Mouse (Mus musculus): ENCODE measurements around the gene Pth1r. TPM values are rescaled to one million over a fixed set of nuclear protein-coding genes. Genes with fewer than 3 reads are reported as not detected.

The Pth1r gene
- polyA plus RNA-seq, 1 experiment from 2014 or later = 10.5 TPM

DNA sequence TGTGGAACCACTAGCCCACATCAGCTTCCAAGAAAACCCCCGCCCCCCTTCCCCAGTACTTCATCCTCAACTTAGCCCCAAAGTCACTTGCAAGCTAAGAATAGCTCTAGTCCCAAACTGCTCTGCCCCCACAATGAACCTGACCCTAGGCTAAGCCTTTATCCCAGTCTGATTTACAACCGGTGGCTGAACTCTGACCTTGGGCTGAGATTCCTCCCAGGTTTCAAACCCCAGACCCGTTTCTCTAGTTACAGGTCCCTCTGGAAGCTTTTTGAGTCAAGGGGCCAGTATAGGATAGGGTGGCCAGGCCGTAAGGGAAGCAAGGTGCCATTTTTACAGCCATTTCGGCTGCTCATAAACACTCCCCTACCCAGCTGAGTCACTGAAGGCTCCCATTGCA, 707 bp downstream of the Pth1r start:
- ATAC-seq (ENCODE audit: low FRiP score, low TSS enrichment) = no peak
- 53% methylated on average over 5 of the region's 5 CpGs for WGBS
- Histone ChIP-seq H3K4me3 (ENCODE audit: low read depth, low read length) (no peak overlapping the region), H3K4me2 (replicated peaks; ENCODE audit: low read depth) (no peak overlapping the region), H3K9me3 (ENCODE audit: control insufficient read depth, low read length) (no peaks in the 10 kb centered on the region), H3K27me3 (ENCODE audit: control insufficient read depth, insufficient read depth, low read length) (no peaks in the 10 kb centered on the region; the same call in none of the 2 replicates), H3K27ac (replicated peaks) (no peak overlapping the region), H3K9ac (ENCODE audit: low read length) (no peak overlapping the region), H3K4me1 (replicated peaks; ENCODE audit: control insufficient read depth, insufficient read depth) (no peaks in the 10 kb centered on the region), H3K36me3 (ENCODE audit: control insufficient read depth, insufficient read depth, low read length) (no peaks in the 10 kb centered on the region)
- TF ChIP-seq CTCF (IDR thresholded peaks at IDR 0.05; ENCODE audit: low read depth) (no peak), EP300 (optimal IDR thresholded peaks at IDR 0.05) (no peak)
- DNase-seq (ENCODE audit: low spot score) = no peak

DNA sequence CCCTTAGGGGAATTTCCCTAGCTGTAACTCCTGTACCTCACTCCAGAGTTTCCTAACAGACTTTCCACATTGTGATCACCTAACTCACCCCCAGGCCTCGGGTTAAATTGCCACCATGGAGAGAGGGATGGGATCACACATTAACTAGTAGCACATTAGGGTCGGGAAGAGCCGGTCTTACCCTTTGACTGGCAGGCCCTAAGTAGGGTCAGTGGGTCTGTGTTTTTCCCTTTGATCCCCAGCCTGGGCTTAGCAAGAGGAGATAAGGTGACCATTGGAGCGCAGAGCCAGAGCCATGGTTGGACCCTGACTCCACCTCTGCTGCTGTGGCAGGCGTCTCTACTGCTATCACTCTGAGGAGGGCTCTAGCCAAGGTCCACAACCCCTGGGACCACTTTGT, 1.2 kb downstream of the Pth1r start:
- DNase-seq (ENCODE audit: low spot score) (no peak), ATAC-seq (ENCODE audit: low FRiP score, low TSS enrichment) (no peak)
- H3K9ac ChIP-seq (ENCODE audit: low read length) = no peak overlapping the region
- 55% methylated on average over 5 of the region's 5 CpGs for WGBS
- no peak overlapping the region for H3K4me2 ChIP-seq (replicated peaks; ENCODE audit: low read depth)
- H3K27me3 ChIP-seq (ENCODE audit: control insufficient read depth, insufficient read depth, low read length) = no peaks in the 10 kb centered on the region; the same call in none of the 2 replicates
- no peaks in the 10 kb centered on the region for H3K9me3 ChIP-seq (ENCODE audit: control insufficient read depth, low read length)
- no peak overlapping the region for H3K27ac ChIP-seq (replicated peaks)
- H3K4me1 ChIP-seq (replicated peaks; ENCODE audit: control insufficient read depth, insufficient read depth) = no peaks in the 10 kb centered on the region
- no peaks in the 10 kb centered on the region for H3K36me3 ChIP-seq (ENCODE audit: control insufficient read depth, insufficient read depth, low read length)
- no peak overlapping the region for H3K4me3 ChIP-seq (ENCODE audit: low read depth, low read length)
- TF ChIP-seq EP300 (optimal IDR thresholded peaks at IDR 0.05) = no peak
- no peak for TF ChIP-seq CTCF (IDR thresholded peaks at IDR 0.05; ENCODE audit: low read depth)

DNA sequence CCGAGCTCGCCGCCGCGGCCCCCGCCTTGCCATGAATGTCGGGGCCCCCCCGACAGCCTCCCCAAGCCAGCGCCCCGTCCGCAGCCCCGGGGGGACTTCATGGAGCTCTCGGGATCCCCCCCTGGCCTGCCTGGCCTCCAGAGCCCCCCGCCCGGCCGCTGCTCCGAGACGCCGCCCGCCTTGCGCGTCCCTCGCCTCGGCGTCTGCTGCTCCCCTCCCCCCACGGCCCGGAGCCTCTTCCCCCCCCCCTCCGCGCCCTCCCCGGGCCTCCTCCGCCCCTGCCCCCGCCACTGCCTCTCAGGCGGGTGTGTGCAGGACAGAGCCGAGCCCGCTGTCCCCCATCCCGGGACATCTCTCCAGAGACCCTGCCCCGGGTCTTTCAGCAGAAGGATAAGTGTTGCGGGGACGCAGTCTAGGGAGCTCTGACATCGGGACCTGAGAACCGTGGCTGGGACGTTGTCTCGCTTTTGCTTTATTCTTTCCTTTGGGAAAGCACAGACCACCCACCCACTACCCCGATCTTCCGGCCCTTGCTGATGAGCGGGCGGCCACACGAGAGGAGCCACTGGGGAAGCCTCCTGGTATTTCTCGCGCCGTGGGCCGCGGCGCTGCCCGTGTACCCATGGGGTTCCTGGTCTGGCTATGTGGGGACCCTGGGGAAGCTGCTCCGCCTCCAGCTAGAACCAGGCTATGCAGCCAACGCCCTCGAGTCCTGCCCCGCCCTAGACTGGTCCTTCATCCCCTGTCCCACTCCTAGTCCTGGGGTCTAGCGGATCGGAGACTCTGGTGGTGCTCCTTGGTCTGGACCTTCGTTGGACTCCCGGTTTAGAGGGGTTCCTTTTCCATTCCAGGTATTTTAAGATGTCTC, 3.3 kb downstream of the Pth1r start:
- ATAC-seq (ENCODE audit: low FRiP score, low TSS enrichment) = peak; percentile 38; the same call in 1 of the 2 replicates
- DNase-seq (ENCODE audit: low spot score) = no peak
- WGBS = 4% methylated on average over 56 of the region's 63 CpGs
- Histone ChIP-seq H3K36me3 (ENCODE audit: control insufficient read depth, insufficient read depth, low read length) (no peaks in the 10 kb centered on the region), H3K4me3 (ENCODE audit: low read depth, low read length) (peak overlapping the region; percentile 59), H3K4me1 (replicated peaks; ENCODE audit: control insufficient read depth, insufficient read depth) (no peaks in the 10 kb centered on the region), H3K27me3 (ENCODE audit: control insufficient read depth, insufficient read depth, low read length) (no peaks in the 10 kb centered on the region; the same call in none of the 2 replicates), H3K9ac (ENCODE audit: low read length) (peak overlapping the region; percentile 74), H3K9me3 (ENCODE audit: control insufficient read depth, low read length) (no peaks in the 10 kb centered on the region), H3K4me2 (replicated peaks; ENCODE audit: low read depth) (peak overlapping the region; percentile 81), H3K27ac (replicated peaks) (peak overlapping the region; percentile 83)
- no peak for TF ChIP-seq EP300 (optimal IDR thresholded peaks at IDR 0.05)
- no peak for TF ChIP-seq CTCF (IDR thresholded peaks at IDR 0.05; ENCODE audit: low read depth)

DNA sequence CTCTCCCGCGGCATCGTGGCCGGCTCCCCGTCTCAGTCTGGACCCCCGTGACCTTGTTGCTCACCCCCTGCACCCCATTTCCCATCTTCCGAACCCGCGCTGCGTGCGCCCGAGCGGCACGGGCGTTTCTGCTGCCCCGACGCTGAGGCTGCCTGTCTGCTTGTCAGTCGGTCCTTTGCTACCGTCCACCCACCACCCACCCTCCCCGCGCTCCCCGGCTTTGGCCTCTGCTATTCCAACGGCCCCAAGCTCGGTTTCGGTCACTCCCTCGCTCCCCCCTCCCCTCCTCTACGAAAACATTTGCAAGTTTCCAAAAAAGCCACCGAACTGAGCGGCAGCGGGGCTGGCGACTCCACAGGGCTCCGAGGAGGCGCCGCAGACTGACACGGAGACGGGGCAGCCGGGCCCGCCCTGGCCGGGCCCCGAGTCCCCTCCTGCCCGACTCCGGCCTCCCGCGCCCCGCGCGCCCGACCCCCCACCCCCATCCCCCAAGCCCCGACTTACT, 3.9 kb downstream of the Pth1r start:
- Histone ChIP-seq H3K9ac (ENCODE audit: low read length) (peak overlapping the region; percentile 74), H3K27me3 (ENCODE audit: control insufficient read depth, insufficient read depth, low read length) (no peaks in the 10 kb centered on the region; the same call in none of the 2 replicates), H3K4me3 (ENCODE audit: low read depth, low read length) (peak overlapping the region; percentile 59), H3K36me3 (ENCODE audit: control insufficient read depth, insufficient read depth, low read length) (no peaks in the 10 kb centered on the region), H3K4me2 (replicated peaks; ENCODE audit: low read depth) (peak overlapping the region; percentile 81), H3K27ac (replicated peaks) (peak overlapping the region; percentile 83), H3K9me3 (ENCODE audit: control insufficient read depth, low read length) (no peaks in the 10 kb centered on the region), H3K4me1 (replicated peaks; ENCODE audit: control insufficient read depth, insufficient read depth) (no peaks in the 10 kb centered on the region)
- under 1% methylated on average over 47 of the region's 49 CpGs for WGBS
- ATAC-seq (ENCODE audit: low FRiP score, low TSS enrichment) (peak; percentile 16; the same call in 1 of the 2 replicates), DNase-seq (ENCODE audit: low spot score) (peak; percentile 41)
- TF ChIP-seq CTCF (IDR thresholded peaks at IDR 0.05; ENCODE audit: low read depth) (no peak), EP300 (optimal IDR thresholded peaks at IDR 0.05) (no peak)

DNA sequence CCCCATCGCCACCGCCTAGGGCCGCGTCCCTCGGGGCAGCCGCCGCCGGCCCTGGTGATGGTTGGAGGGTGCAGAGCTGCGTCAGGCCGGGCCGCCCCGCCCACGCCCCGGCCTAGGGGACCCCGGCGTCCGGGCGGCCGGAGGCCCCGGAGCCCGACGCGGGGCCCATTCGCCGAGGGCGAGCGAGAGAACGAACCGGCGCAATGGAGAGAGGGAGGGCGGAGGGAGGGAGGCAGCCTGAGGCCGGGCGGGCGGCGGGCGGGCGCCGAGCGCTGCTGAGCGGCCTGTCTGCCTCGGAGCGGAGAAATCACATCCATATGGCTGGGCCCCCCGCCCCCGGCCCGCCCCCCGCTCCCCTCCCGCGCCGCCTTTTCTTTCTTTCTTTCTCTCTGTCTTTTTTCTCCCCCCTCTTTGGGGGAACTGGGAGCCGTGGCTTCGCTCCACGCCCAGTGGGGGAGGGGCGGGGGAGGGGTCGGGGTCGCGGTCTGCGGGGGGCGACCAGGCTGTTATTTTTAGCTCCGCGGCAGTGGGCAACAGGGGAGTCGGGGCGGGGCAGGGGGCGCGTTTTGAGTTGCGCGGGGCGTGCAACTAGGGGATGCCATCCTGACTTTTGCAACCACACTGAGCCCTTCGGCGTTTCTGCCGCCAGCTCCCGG, 4.5 kb downstream of the Pth1r start:
- Histone ChIP-seq H3K9me3 (ENCODE audit: control insufficient read depth, low read length) (no peaks in the 10 kb centered on the region), H3K27me3 (ENCODE audit: control insufficient read depth, insufficient read depth, low read length) (no peaks in the 10 kb centered on the region; the same call in none of the 2 replicates), H3K4me2 (replicated peaks; ENCODE audit: low read depth) (peak overlapping the region; percentile 81), H3K9ac (ENCODE audit: low read length) (peak overlapping the region; percentile 74), H3K36me3 (ENCODE audit: control insufficient read depth, insufficient read depth, low read length) (no peaks in the 10 kb centered on the region), H3K27ac (replicated peaks) (peak overlapping the region; percentile 75), H3K4me3 (ENCODE audit: low read depth, low read length) (peak overlapping the region; percentile 59), H3K4me1 (replicated peaks; ENCODE audit: control insufficient read depth, insufficient read depth) (no peaks in the 10 kb centered on the region)
- TF ChIP-seq CTCF (IDR thresholded peaks at IDR 0.05; ENCODE audit: low read depth) = no peak
- TF ChIP-seq EP300 (optimal IDR thresholded peaks at IDR 0.05) = no peak
- ATAC-seq (ENCODE audit: low FRiP score, low TSS enrichment) = peak; percentile 60
- WGBS = under 1% methylated on average over 48 of the region's 71 CpGs
- peak; percentile 48 for DNase-seq (ENCODE audit: low spot score)

All from stomach, postnatal 0 days (tissue).